Mouse (Mus musculus): ENCODE data around the gene Btbd35f5. TPM values are rescaled to one million over a fixed set of nuclear protein-coding genes. Genes with fewer than 3 reads are reported as not detected.
"Not testable (repeated sequence)": the region's sequence is repeated elsewhere in the genome, so short reads cannot be mapped to it uniquely, and the experiment has no call there.

Btbd35f5 gene
- not detected for total RNA-seq (2021)

DNA sequence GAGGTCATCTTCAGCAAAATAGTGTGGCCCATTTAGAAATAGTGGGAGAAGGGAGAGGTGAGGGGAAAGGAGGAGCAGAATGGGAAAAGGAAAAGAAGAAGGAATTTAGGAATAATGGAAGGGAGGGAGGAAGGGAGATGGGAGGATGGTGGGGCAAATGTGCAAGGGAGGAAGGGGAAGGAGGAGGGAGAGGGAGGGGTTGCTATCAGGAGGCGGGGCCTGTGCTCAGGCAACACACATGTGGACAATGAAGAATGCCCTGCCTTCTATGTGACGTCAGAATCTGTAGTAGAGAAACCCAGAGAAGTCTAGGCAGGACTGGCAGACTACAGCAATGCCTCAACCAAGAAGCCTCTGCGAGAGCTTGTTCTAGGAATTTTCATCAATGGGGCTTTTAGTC lies at the start of gene Btbd35f5:
TSS of gene Btbd35f5 (plus strand) at position 301 of the 400 bp plus-strand sequence.
- DNase-seq (ENCODE audit: low spot score); intact Hi-C loops (cut with DNase I): not testable (repeated sequence)

DNA sequence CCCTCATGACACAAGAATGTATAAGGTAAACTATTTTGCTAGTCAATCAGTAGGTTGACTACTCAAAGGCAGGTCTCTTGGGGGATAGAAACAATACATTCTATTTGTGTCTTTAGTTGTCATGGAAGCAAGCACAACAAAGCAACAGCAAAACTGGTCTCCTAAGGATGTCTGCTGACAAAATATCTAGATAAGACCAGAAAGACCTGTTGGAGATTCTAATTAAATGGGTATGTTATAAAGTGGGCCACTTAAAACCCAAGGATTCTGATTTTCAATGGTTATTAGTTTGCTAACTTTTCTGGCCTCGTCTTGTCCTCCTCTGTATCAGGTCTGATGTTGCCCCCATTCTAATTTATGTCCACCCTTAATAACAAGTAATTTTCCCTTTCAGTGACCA lies 32.2 kb upstream of the Btbd35f5 start, which contains the start of gene Gm21789:
TSS of gene Gm21789 (plus strand) at position 301 of the 400 bp plus-strand sequence.
- intact Hi-C loops (cut with DNase I); DNase-seq (ENCODE audit: low spot score): not testable (repeated sequence)

Other genes starting within 250 kb of the Btbd35f5 start
- gene Btbd35f21, start 247.8 kb upstream of the Btbd35f5 start, total RNA-seq (2021), result not detected
- gene Btbd35f30, start 79.3 kb upstream of the Btbd35f5 start, total RNA-seq (2021), result not detected
- not detected for gene Gm21789, start 32.1 kb upstream of the Btbd35f5 start, total RNA-seq (2021)